Mouse (Mus musculus) gastrocnemius, adult 2 months (tissue): Measurements from ENCODE around the gene Dlg2. TPM values are rescaled to one million over a fixed set of nuclear protein-coding genes. Genes with fewer than 3 reads are reported as not detected.

Source experiments
- DNase-seq: peaks from one replicate; pipeline ENCODE4 v3.0.0; 2022
- H3K27ac ChIP-seq: fragments of 200-600 bp; 2 replicates; pipeline ENCODE4 v1.8.1; 2022; ENCODE audit warnings: mild to moderate bottlenecking
- H3K4me3 ChIP-seq: fragments of 200-600 bp; 2 replicates; pipeline ENCODE4 v1.8.1; 2022; ENCODE audit warnings: mild to moderate bottlenecking, moderate library complexity
- CTCF ChIP-seq: fragments of 200-600 bp; IDR thresholded peaks from 2 replicates; pipeline ENCODE4 v1.8.1; 2022; ENCODE audit warnings: antibody characterized with exemption, mild to moderate bottlenecking, moderate library complexity
- intact Hi-C: fragments of 180-260 bp; cut with DNase I; formaldehyde crosslinking; loops from one replicate; pipeline ENCODE4 v1.15.1; 2025
- total RNA-seq, 2 experiments: library from RNA; stranded (reverse); gene quantifications; 2 replicates each; pipeline ENCODE4 v1.2.3; 2021

Gene Dlg2
- total RNA-seq, 2 experiments from 2014 or later: 0.22 to 0.71 TPM

- H3K27ac ChIP-seq: no peak overlapping the region
- intact Hi-C loops: no loop called here
- TF ChIP-seq CTCF: no peak
- DNase-seq: no peak
- no peak overlapping the region for H3K4me3 ChIP-seq
Observed at GRCm38 (mm10) chr7:92448782-92449575, 1972.5 kb downstream of the Dlg2 start.

GRCm38 (mm10) chr7:92454176-92454575, 1977.7 kb downstream of the Dlg2 start:
- Histone ChIP-seq H3K27ac (no peak overlapping the region), H3K4me3 (no peak overlapping the region)
- no peak for TF ChIP-seq CTCF
- DNase-seq: no peak
- intact Hi-C loops: no loop called here

- intact Hi-C loops: no loop called here
- Histone ChIP-seq H3K27ac (no peak overlapping the region), H3K4me3 (no peak overlapping the region)
- TF ChIP-seq CTCF: no peak
- no peak for DNase-seq
Observed at GRCm38 (mm10) chr7:92455927-92456326, 1979.5 kb downstream of the Dlg2 start.

- no peak for TF ChIP-seq CTCF
- Histone ChIP-seq H3K4me3 (no peak overlapping the region), H3K27ac (no peak overlapping the region)
- DNase-seq: no peak
- intact Hi-C loops: no loop called here
Observed at GRCm38 (mm10) chr7:92457791-92458190, 1981.3 kb downstream of the Dlg2 start.

GRCm38 (mm10) chr7:92458308-92458707, 1981.8 kb downstream of the Dlg2 start:
- no peak for DNase-seq

GRCm38 (mm10) chr7:92460578-92460977, 1984.1 kb downstream of the Dlg2 start:
- DNase-seq: no peak
- no peak overlapping the region for H3K27ac ChIP-seq
- H3K4me3 ChIP-seq: no peak overlapping the region
- TF ChIP-seq CTCF: no peak
- intact Hi-C loops: no loop called here

More at GRCm38 (mm10) chr7:92458308-92458707, 1981.8 kb downstream of the Dlg2 start:
- TF ChIP-seq CTCF: no peak
- intact Hi-C loops: no loop called here
- H3K4me3 ChIP-seq: no peak overlapping the region
- H3K27ac ChIP-seq: no peak overlapping the region

GRCm38 (mm10) chr7:92461256-92461655, 1984.8 kb downstream of the Dlg2 start:
- DNase-seq: no peak
- intact Hi-C loops: no loop called here
- no peak overlapping the region for H3K27ac ChIP-seq
- no peak overlapping the region for H3K4me3 ChIP-seq
- TF ChIP-seq CTCF: no peak

- H3K27ac ChIP-seq: no peak overlapping the region
- intact Hi-C loops: no loop called here
- DNase-seq: no peak
- no peak overlapping the region for H3K4me3 ChIP-seq
- no peak for TF ChIP-seq CTCF
Observed at GRCm38 (mm10) chr7:92463080-92463877, 1986.8 kb downstream of the Dlg2 start.

GRCm38 (mm10) chr7:92464290-92464689, 1987.8 kb downstream of the Dlg2 start:
- no peak overlapping the region for H3K4me3 ChIP-seq
- DNase-seq: no peak
- intact Hi-C loops: no loop called here
- TF ChIP-seq CTCF: no peak
- H3K27ac ChIP-seq: no peak overlapping the region

- intact Hi-C loops: no loop called here
- DNase-seq: no peak
- H3K4me3 ChIP-seq: no peak overlapping the region
- TF ChIP-seq CTCF: no peak
- no peak overlapping the region for H3K27ac ChIP-seq
Observed at GRCm38 (mm10) chr7:92479143-92479542, 2002.7 kb downstream of the Dlg2 start.

GRCm38 (mm10) chr7:92479748-92480147, 2003.3 kb downstream of the Dlg2 start:
- no peak for TF ChIP-seq CTCF
- Histone ChIP-seq H3K27ac (no peak overlapping the region), H3K4me3 (no peak overlapping the region)
- no peak for DNase-seq
- intact Hi-C loops: no loop called here

GRCm38 (mm10) chr7:92483346-92483745, 2006.9 kb downstream of the Dlg2 start:
- Histone ChIP-seq H3K4me3 (no peak overlapping the region), H3K27ac (no peak overlapping the region)
- intact Hi-C loops: no loop called here
- TF ChIP-seq CTCF: no peak
- DNase-seq: no peak
